Mouse (Mus musculus) liver, adult 10 weeks (tissue): Measurements from ENCODE around the gene Ston1. TPM values are rescaled to one million over a fixed set of nuclear protein-coding genes. Genes with fewer than 3 reads are reported as not detected.

Experiments
- polyA plus RNA-seq: library from polyadenylated mRNA; stranded (reverse); fragments of 350-450 nt; fragmentation: Illumina TruSeq; extraction: RNeasy Lipid Tissue Mini Kit (QIAGEN cat#74804); gene quantifications from one replicate; pipeline ENCODE4 v1.2.3, GENCODE M21; 2014; ENCODE audit warnings: low read depth, low replicate concordance

Ston1 gene
- polyA plus RNA-seq = 2.0 TPM

GRCm38 (mm10) chr17:88597222-88598055 lies at the start of gene Ston1:
Gene Ston1, plus strand, starts transcription at chr17:88597684.

GRCm38 (mm10) chr17:88668452-88668851 lies 71.0 kb downstream of the Ston1 start, which contains the start of gene Gtf2a1l:
Gene Gtf2a1l, plus strand, starts transcription at chr17:88668660.

Other genes with a start within 250 kb of the Ston1 start
- gene Foxn2, start 157.0 kb upstream of the Ston1 start, polyA plus RNA-seq = 15.7 TPM
- gene Ppp1r21, start 67.6 kb upstream of the Ston1 start, polyA plus RNA-seq = 17.6 TPM
- gene Gtf2a1l, start 71.0 kb downstream of the Ston1 start, polyA plus RNA-seq = not detected
- gene Lhcgr, start 194.3 kb downstream of the Ston1 start, polyA plus RNA-seq = not detected